Mouse (Mus musculus) left cerebral cortex, adult 18-20 months (tissue): ENCODE data around the gene Itga6. TPM values are rescaled to one million over a fixed set of nuclear protein-coding genes. Genes with fewer than 3 reads are reported as not detected.

ENCODE experiments used
- DNase-seq, 2 experiments: peaks; one replicate each; pipeline ENCODE4 v3.0.0; 2021 to 2022; ENCODE audit warnings: low spot score in 2 of 2, mixed read lengths in 1 of 2
- total RNA-seq, 2 experiments: library from RNA; stranded (reverse); gene quantifications; 2 replicates each; pipeline ENCODE4 v1.2.3; 2021

The Itga6 gene
- total RNA-seq, 2 experiments from 2014 or later = 24.9 to 25.2 TPM

- no peak for DNase-seq
Measured at GRCm38 (mm10) chr2:71796787-71797186, 51.4 kb downstream of the Itga6 start.

- DNase-seq = no peak
Measured at GRCm38 (mm10) chr2:71800798-71801197, 55.4 kb downstream of the Itga6 start.

GRCm38 (mm10) chr2:71801691-71802090, 56.3 kb downstream of the Itga6 start:
- no peak for DNase-seq

- no peak for DNase-seq
Measured at GRCm38 (mm10) chr2:71802131-71802530, 56.7 kb downstream of the Itga6 start.

GRCm38 (mm10) chr2:71805120-71805519, 59.7 kb downstream of the Itga6 start:
- no peak for DNase-seq

GRCm38 (mm10) chr2:71805611-71806567, 60.5 kb downstream of the Itga6 start:
- DNase-seq = no peak

- no peak for DNase-seq
Measured at GRCm38 (mm10) chr2:71809289-71809860, 64.0 kb downstream of the Itga6 start.

- no peak for DNase-seq
Measured at GRCm38 (mm10) chr2:71810010-71810409, 64.6 kb downstream of the Itga6 start.

- no peak for DNase-seq
Measured at GRCm38 (mm10) chr2:71810906-71811305, 65.5 kb downstream of the Itga6 start.

- DNase-seq = peak; percentile 92 to 96
Measured at GRCm38 (mm10) chr2:71812221-71813021, 67.0 kb downstream of the Itga6 start.

- DNase-seq = no peak
Measured at GRCm38 (mm10) chr2:71813022-71813358, 67.6 kb downstream of the Itga6 start.

GRCm38 (mm10) chr2:71813371-71813770, 68.0 kb downstream of the Itga6 start:
- DNase-seq = no peak

- DNase-seq = no peak
Measured at GRCm38 (mm10) chr2:71814016-71814415, 68.6 kb downstream of the Itga6 start.

GRCm38 (mm10) chr2:71815279-71815678, 69.9 kb downstream of the Itga6 start:
- no peak for DNase-seq

- DNase-seq = no peak
Measured at GRCm38 (mm10) chr2:71816391-71817041, 71.1 kb downstream of the Itga6 start.

GRCm38 (mm10) chr2:71824146-71824545, 78.7 kb downstream of the Itga6 start:
- no peak for DNase-seq

GRCm38 (mm10) chr2:71827711-71828110, 82.3 kb downstream of the Itga6 start:
- DNase-seq = no peak

GRCm38 (mm10) chr2:71828928-71829327, 83.5 kb downstream of the Itga6 start:
- no peak for DNase-seq

- DNase-seq = no peak
Measured at GRCm38 (mm10) chr2:71833626-71834025, 88.2 kb downstream of the Itga6 start.

- DNase-seq = no peak
Measured at GRCm38 (mm10) chr2:71834371-71834770, 89.0 kb downstream of the Itga6 start.

- DNase-seq = no peak
Measured at GRCm38 (mm10) chr2:71835556-71835955, 90.1 kb downstream of the Itga6 start.
